Mouse (Mus musculus): Measurements from ENCODE around the gene Gpx5.

The Gpx5 gene

DNA sequence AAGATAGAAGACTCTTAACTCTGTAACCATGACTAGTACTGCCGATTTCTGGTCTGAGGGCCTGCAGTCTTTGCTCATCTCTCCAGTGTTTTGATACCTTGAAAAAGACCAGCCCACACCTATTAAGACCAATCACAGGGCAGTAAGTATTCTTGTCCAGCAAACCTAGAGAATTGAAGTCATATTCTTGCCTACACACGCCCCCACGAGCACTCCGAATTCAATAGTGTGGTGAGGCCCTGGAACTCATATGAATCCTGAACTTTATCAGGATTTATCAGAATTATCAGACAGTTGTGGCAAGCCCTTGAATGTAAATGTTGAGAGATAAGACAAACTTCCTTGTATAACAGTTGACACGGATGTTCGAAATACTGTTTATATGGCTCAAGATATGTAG lies at the start of gene Gpx5:
Gpx5 (minus strand) TSS at position 101 of the 400 bp plus-strand sequence.
- no peak for DNase-seq (ENCODE audit: low read depth, low spot score)

GRCm38 (mm10) chr13:21327424-21327823 lies 34.9 kb upstream of the Gpx5 start:
- peak; percentile 9 for DNase-seq (ENCODE audit: low read depth, low spot score)

DNA sequence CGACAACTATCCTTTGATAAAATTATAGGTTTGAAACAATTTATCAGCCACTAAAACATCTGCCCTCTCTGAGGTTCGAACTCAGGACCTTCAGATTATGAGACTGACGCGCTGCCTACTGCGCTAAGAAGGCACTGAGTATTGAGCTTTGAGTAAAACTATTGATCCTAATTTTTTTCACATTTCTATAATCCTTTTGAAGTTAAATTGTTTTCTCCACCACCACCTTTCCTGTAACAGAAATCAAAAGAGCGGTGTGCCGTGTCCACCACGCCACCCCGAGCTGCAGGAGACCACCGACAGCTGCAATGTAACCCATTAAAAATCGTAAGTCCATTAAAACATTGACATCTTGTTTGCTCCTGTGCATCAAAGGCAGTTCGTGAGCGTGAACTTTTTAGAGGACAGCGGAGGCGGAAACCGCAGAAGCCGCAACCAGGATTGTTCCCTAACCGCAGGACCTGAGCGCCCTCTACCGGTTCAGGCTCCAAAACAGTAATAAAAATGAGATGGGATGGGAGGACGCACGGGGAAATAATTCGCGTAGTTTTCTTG lies 34.2 kb upstream of the Gpx5 start:
- peak; percentile 89 for DNase-seq (ENCODE audit: low read depth, low spot score)

DNA sequence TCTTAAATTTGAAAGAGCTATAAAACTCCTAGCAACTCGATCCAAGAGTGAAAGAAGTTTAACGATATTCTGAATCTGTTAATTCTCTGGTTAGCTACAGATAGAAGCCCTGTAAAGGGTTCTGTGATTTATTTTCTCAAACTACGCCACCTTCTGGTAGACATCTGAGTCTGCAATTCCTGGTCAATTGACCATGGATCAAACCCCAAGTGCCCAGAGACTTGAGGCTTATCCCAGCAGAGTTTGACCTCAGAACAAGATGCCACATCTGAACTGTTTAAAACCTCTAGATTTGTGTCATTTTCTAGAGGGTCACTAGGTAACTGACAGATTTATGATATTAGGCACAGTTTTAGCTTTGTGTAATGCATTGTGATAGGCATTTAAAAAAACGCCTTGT lies 33.7 kb upstream of the Gpx5 start:
- peak; percentile 43 for DNase-seq (ENCODE audit: low read depth, low spot score)

DNA sequence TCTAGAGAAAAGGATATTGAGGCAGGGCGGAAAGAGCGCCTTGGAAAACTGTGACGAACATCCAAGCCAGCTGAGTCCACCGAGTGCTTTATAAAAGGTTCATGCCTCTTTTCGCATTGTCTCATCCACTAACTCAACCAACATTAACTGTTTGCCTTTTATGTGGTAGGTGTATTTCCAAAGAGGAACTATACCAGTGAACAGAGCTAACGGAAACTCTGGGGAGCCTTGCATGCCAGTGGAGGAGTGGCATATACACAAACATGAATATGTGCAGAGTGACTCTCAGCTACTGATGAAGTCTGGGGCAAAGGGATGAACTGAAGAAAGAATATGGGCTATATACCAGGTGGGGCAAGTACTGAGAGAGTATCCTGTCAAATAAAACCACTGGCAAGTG lies 30.9 kb upstream of the Gpx5 start:
- DNase-seq (ENCODE audit: low read depth, low spot score): no peak

GRCm38 (mm10) chr13:21322509-21323375 lies 30.2 kb upstream of the Gpx5 start:
- DNase-seq (ENCODE audit: low read depth, low spot score): peak; percentile 88

DNA sequence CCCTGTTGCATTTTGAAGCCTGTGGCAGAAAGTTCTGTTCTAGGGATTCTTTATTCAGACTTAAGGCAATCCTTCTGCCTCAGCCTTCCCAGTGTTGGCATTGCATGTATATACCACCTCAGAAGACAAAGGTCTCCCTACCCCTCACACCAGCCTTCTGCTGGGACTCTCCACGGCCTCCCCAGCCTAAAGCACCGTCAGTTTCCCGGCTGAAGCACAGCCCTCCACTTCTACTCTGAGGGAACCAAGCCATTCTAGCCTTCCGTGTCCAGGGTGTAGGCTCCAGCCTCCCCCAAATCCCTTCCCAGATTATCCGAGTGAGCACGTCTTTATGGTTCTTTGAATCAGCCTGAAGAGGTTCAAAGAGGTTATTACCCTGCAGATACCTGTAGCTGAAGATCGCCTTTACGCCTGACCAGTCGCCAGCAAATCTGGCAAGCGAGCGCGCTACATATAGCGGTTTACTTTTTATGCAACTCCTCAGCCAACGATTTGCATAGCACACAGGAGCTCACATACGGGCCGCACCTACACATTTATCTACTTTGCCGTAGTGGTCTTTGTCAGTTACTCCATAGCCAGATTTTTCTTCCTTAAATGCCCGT lies 29.5 kb upstream of the Gpx5 start:
- DNase-seq (ENCODE audit: low read depth, low spot score): peak; percentile 53

DNA sequence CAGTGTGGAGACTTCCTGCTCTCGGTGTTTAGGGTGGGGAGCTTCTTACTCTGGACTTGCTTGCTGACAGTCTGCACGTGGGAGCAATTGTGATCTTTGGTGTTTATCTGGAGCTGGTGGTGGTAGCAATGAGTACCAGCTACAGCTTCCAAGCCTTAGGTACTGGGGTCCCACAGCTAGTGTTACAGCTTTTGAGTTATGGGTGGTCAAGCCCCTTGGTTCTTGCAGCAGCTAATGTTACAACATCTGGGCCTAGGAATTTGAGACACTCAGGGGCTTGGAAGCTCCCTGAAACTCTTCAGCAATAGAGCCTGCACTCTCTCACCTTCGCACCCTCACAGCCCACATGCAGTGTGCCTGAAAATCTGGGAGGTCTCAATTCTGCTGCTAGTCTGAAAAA lies 27.7 kb upstream of the Gpx5 start:
- DNase-seq (ENCODE audit: low read depth, low spot score): no peak

GRCm38 (mm10) chr13:21313903-21314302 lies 21.4 kb upstream of the Gpx5 start:
- DNase-seq (ENCODE audit: low read depth, low spot score): no peak

DNA sequence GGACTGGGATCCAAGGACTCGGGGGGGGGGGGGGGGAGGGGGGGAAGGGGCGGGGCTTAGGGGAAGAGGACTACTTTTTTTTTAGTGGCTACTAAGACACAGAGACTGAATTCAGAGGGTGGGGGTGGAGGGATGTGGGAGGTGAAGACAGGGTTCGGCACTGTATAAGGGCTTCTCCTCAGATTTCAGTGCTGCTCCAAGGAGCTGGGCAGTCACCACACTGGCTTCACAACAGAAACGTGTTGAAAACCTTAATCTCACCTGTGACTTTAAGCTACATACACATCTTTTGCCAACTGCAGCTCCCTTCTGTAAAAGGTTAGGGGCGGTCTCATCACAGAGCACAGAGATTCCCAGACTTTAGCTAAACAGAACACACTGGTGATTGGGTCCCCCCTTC lies 20.3 kb upstream of the Gpx5 start:
- DNase-seq (ENCODE audit: low read depth, low spot score): no peak

GRCm38 (mm10) chr13:21311926-21312325 lies 19.4 kb upstream of the Gpx5 start, which contains the start of gene Gpx6:
Gpx6 (plus strand) TSS chr13:21312125.
- peak; percentile 8 for DNase-seq (ENCODE audit: low read depth, low spot score)

DNA sequence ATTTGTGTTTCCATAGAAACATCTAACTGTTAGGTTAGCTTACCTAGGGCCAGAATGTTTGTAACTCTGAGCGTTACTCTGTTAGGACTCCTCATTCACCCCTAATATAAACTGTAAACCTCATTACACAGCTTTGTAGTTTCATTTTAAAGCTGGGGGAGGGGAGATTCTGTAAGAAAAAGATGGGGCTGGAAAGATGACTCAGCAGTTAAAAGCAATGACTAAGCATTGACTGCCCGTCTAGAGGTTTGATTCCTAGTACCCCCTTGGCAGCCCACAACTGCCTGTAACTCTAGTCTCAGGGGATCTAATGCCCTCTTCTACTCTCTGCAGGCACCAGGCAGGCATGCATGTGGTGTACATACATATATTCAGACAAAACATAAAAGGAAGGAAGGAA lies 17.3 kb upstream of the Gpx5 start:
- no peak for DNase-seq (ENCODE audit: low read depth, low spot score)

- no peak for DNase-seq (ENCODE audit: low read depth, low spot score)
These were observed 12.0 kb upstream of the Gpx5 start for GRCm38 (mm10) chr13:21304483-21305066.

GRCm38 (mm10) chr13:21298557-21298956 lies 6.0 kb upstream of the Gpx5 start:
- no peak for DNase-seq (ENCODE audit: low read depth, low spot score)

DNA sequence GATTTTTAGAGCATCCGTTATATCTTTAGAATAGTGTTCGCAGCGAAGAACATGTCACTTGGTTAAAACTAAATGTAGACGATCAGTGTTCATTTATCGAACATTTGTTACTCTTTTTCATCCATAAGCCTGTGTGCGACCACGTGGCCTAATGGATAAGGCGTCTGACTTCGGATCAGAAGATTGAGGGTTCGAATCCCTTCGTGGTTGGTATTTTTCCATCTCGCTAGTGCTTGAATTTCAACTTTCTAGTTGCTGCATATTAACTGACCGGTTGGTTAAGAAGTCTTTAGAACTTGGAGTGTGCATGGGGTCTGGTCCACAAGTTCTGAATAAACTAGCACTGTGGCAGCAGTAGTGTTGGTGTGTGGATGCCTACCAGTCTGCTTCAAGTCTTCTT lies 13.0 kb downstream of the Gpx5 start:
- peak; percentile 92 for DNase-seq (ENCODE audit: low read depth, low spot score)

DNA sequence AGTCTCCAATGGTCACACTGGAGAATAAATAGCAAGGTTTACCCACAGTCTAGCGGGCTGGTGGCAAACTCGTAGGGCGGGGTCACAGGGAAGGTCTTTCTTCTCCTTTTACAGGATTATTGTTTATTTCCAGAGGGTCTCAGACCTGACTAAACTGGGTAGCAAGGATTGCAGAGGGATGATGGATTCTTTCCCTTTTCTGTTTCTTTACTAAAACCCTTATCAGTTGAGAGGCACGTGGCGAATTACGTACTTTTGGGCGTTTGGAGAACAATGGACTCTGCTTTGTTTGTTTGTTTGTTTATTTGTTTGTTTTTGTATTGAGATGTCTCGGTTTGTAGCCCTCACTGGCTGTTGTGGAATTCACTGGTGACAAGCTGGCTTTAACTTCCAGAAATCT lies 13.5 kb downstream of the Gpx5 start:
- DNase-seq (ENCODE audit: low read depth, low spot score): no peak

GRCm38 (mm10) chr13:21276551-21276950 lies 16.0 kb downstream of the Gpx5 start:
- DNase-seq (ENCODE audit: low read depth, low spot score): no peak

DNA sequence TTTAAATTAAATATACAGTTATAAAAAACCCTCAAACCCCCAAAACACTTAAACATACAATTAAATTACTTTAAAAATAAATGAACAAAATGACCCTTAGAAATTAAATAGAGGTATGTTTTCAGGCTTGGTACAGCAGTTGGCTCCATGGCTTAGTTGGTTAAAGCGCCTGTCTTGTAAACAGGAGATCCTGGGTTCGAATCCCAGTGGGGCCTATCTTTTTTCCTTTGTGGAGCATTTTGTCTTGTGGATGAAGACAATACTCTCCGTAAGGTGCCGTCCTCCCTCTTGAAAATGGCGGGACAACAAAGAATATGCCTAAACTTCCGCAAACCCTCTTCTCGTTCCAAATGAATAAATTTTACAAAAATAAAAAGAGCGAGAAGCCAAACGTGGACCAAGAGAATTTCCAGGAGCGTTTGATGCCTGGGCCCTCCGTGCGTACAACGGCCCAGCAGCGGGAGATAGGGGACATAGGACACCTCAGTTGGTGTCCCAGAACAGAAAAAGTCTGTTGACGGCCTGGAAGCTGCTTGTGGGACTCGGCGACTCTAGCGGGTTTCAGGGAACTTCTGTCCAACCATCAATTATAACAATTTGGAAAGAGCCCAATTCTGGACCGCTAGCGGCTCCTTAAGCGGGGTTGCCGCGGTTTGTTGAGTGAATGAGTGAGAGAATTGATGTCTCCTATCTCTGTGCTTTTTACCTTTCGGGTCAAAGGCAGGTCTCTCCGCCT lies 16.5 kb downstream of the Gpx5 start:
- DNase-seq (ENCODE audit: low read depth, low spot score): peak; percentile 96

DNA sequence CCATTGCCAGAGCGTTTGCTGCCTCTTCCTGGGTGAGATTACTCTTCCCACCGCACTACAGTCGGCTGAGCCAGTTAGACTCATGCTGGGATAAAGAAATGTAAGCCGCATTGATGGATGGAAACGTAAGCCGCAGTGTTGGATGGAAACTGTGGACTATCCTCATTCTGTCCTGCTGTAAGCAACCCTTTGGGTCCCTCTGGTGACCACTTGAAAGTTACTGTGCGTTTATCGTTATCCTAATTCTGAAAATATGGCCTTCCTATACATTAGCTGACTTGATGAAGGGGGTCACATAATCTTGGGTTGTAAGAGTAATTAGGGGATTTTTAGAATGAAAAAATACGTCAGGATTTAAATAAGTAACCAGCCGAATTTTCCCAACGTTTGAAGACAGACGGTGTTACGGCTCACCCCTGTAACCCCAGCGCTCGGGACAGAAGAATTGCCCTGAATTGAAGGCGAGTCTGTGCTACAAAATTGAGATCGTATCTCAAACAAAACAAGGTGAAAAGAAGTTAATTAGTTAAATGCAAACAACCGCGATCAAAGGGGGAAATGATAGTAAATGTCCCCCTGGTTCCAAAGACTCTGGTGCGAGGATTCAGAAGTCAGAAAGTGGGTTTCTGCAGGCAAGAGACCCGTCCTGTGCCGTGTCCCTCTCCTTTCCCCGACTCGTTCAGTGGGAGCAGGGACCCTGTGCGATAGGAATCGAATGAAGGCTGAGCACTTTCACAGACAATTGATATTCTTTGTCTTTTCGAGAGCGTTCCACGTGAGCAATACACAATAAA lies 17.3 kb downstream of the Gpx5 start:
- peak; percentile 88 for DNase-seq (ENCODE audit: low read depth, low spot score)

DNA sequence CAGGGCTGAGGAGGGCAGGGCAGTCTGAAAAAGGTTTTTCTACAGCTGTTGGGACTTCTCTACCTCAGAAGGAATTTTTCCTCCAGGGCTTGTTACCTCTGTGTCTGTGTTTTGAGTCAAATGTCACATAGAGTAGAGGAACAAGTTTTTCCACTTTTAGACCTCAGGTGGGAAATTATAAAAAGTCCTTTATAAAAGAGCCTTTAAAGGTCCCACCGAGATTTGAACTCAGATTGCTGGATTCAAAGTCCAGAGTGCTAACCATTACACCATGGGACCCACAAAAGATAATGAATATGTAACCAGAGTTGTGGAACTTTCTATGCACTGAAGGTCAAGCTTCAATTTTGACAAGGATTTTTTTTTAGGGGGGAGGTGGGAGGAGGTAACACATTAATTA lies 24.3 kb downstream of the Gpx5 start:
- DNase-seq (ENCODE audit: low read depth, low spot score): no peak

DNA sequence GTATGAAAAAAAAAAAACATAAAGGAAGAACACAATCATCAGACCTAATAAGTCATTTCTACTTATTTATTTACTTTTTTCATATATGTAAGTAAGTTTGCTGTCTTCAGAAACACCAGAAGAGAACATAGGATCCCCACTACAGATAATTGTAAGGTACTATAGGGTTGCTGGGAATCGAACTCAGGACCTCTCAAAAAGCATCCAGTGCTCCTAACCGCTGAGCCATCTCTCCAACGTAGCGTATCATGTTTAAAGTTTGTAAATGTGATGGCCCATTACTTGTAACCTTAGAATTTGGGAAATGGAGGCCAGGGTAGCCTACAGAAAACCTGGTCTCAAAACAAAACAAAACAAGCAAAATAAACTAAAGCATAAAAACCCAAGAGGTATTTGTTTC lies 25.0 kb downstream of the Gpx5 start:
- DNase-seq (ENCODE audit: low read depth, low spot score): no peak
